Mouse (Mus musculus): ENCODE measurements around the gene Ramp1. TPM values are rescaled to one million over a fixed set of nuclear protein-coding genes. Genes with fewer than 3 reads are reported as not detected.

Gene Ramp1
- polyA plus RNA-seq, 1 experiment from 2014 or later = 9.6 TPM

DNA sequence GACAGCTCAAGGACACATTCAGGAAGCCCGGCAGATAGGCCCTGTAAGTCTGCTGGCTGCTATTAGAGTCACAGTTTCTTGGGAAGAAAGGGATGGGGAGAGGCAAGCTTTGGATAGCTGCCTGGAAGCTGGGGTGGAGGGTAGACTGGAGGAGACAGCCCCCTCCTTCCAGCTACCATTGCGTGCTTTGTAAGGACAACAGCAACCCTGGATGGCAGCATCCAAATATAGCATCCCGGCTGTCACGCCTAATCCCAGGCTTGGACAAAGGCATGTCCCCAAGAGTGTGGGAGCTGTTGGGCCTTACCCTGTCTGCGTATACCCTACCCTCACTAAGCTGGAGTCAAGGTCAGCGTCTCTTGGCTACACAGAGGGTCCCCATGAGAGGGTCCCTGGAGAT is 29.7 kb downstream of the Ramp1 start:
- ATAC-seq (no peak), DNase-seq (no peak)
- no peak overlapping the region for H3K4me2 ChIP-seq (ENCODE audit: low read depth, low read length)
- H3K36me3 ChIP-seq (replicated peaks; ENCODE audit: insufficient read depth, low read length) = no peaks in the 10 kb centered on the region
- H3K9me3 ChIP-seq (ENCODE audit: low read length) = no peaks in the 10 kb centered on the region
- WGBS (ENCODE audit: insufficient replicate concordance) = 90% methylated on average over 6 of the region's 6 CpGs
- H3K9ac ChIP-seq (replicated peaks) = no peak overlapping the region
- H3K4me3 ChIP-seq (ENCODE audit: low read depth, low read length) = no peak overlapping the region
- peaks cover 6% of the 10 kb centered on the region; the same call in 1 of the 2 replicates for H3K4me1 ChIP-seq (ENCODE audit: insufficient read depth)
- H3K27me3 ChIP-seq (ENCODE audit: insufficient read depth, low read length) = no peaks in the 10 kb centered on the region
- TF ChIP-seq CTCF (IDR thresholded peaks at IDR 0.05; ENCODE audit: low read depth) (no peak), EP300 (IDR thresholded peaks at IDR 0.05; ENCODE audit: low read depth) (no peak)
- no peak overlapping the region for H3K27ac ChIP-seq (ENCODE audit: low read depth)

DNA sequence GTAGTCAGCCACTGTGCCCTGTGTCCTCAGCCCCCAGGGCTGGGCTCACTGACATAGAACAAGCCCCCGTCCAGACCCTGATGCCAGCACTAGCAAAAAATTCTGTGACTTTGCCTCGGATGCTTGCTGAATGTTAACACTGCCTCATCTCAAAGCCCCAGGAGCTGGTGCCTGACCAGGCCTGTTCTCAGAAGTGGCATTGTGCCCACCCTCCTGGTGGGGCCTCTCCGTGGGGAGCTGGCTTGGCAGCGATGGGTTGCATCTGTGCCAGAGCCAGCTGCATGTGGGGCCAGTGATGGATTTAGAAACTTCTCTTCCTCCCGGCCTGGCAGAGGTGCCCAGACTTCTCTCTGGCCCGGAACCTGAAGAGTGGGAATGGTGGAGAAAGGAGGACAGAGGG is 30.2 kb downstream of the Ramp1 start:
- no peak for DNase-seq
- ATAC-seq = no peak
- Histone ChIP-seq H3K4me3 (ENCODE audit: low read depth, low read length) (no peak overlapping the region), H3K27ac (ENCODE audit: low read depth) (no peak overlapping the region), H3K36me3 (replicated peaks; ENCODE audit: insufficient read depth, low read length) (no peaks in the 10 kb centered on the region), H3K4me2 (ENCODE audit: low read depth, low read length) (no peak overlapping the region), H3K9me3 (ENCODE audit: low read length) (no peaks in the 10 kb centered on the region), H3K27me3 (ENCODE audit: insufficient read depth, low read length) (no peaks in the 10 kb centered on the region), H3K9ac (replicated peaks) (no peak overlapping the region), H3K4me1 (ENCODE audit: insufficient read depth) (peaks cover 6% of the 10 kb centered on the region; the same call in 1 of the 2 replicates)
- TF ChIP-seq CTCF (IDR thresholded peaks at IDR 0.05; ENCODE audit: low read depth) (no peak), EP300 (IDR thresholded peaks at IDR 0.05; ENCODE audit: low read depth) (no peak)
- WGBS (ENCODE audit: insufficient replicate concordance) = 76% methylated on average over 6 of the region's 6 CpGs

DNA sequence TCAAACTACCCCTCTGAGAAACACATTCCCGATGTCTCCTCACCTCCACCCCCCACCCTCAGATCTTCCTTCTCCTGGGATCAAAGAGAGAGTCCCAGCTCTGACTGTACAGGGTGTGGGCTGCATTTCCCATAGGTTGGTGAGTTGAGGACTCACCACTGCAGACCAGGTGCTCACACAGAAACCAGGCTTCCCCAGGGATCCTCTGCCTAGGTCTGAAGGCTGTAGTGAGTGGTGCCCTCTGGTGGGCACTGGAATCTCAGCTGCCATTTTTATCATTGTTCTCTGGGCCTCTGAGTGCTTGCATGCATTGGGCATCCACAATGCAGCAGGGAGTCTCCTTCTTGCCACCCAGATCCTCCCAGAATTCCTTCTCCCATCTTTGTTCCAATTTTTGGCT is 31.5 kb downstream of the Ramp1 start:
- no peak overlapping the region for H3K4me2 ChIP-seq (ENCODE audit: low read depth, low read length)
- peak; percentile 64 for DNase-seq
- H3K4me1 ChIP-seq (ENCODE audit: insufficient read depth) = peaks cover 8% of the 10 kb centered on the region; the same call in 1 of the 2 replicates
- H3K27me3 ChIP-seq (ENCODE audit: insufficient read depth, low read length) = no peaks in the 10 kb centered on the region
- H3K9me3 ChIP-seq (ENCODE audit: low read length) = no peaks in the 10 kb centered on the region
- H3K4me3 ChIP-seq (ENCODE audit: low read depth, low read length) = no peak overlapping the region
- H3K36me3 ChIP-seq (replicated peaks; ENCODE audit: insufficient read depth, low read length) = no peaks in the 10 kb centered on the region
- H3K27ac ChIP-seq (ENCODE audit: low read depth) = no peak overlapping the region
- H3K9ac ChIP-seq (replicated peaks) = no peak overlapping the region
- TF ChIP-seq CTCF (IDR thresholded peaks at IDR 0.05; ENCODE audit: low read depth) = peak; percentile 87
- TF ChIP-seq EP300 (IDR thresholded peaks at IDR 0.05; ENCODE audit: low read depth) = no peak
- WGBS (ENCODE audit: insufficient replicate concordance) = 69% methylated on average over 1 of the region's 1 CpGs
- ATAC-seq = peak; percentile 47; the same call in 1 of the 2 replicates

DNA sequence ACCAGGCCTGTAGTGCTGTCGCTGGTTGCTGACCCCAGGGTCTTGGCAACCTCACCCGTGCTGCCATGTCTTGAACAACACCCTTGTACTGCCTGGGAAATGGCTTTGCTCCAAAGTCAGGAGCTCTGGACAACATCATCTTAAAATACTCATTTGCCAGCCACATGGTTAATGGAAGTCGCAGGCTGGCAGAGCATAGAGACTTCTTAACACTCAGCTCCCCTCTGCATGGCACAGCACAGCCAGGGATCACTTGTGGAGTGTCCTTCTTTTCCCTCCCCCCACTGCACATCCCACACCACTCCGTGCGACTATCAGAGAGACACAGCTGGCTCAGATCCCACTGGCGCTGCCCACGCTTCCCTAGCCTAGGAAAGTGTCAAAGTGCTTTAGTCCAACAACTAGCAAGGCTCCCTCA is 32.0 kb downstream of the Ramp1 start:
- Histone ChIP-seq H3K4me3 (ENCODE audit: low read depth, low read length) (no peak overlapping the region), H3K27ac (ENCODE audit: low read depth) (no peak overlapping the region), H3K36me3 (replicated peaks; ENCODE audit: insufficient read depth, low read length) (no peaks in the 10 kb centered on the region), H3K9ac (replicated peaks) (no peak overlapping the region), H3K27me3 (ENCODE audit: insufficient read depth, low read length) (no peaks in the 10 kb centered on the region), H3K4me2 (ENCODE audit: low read depth, low read length) (no peak overlapping the region), H3K9me3 (ENCODE audit: low read length) (no peaks in the 10 kb centered on the region), H3K4me1 (ENCODE audit: insufficient read depth) (peaks cover 10% of the 10 kb centered on the region; the same call in 1 of the 2 replicates)
- TF ChIP-seq EP300 (IDR thresholded peaks at IDR 0.05; ENCODE audit: low read depth) (no peak), CTCF (IDR thresholded peaks at IDR 0.05; ENCODE audit: low read depth) (no peak)
- 68% methylated on average over 7 of the region's 7 CpGs for WGBS (ENCODE audit: insufficient replicate concordance)
- DNase-seq = no peak
- no peak for ATAC-seq

DNA sequence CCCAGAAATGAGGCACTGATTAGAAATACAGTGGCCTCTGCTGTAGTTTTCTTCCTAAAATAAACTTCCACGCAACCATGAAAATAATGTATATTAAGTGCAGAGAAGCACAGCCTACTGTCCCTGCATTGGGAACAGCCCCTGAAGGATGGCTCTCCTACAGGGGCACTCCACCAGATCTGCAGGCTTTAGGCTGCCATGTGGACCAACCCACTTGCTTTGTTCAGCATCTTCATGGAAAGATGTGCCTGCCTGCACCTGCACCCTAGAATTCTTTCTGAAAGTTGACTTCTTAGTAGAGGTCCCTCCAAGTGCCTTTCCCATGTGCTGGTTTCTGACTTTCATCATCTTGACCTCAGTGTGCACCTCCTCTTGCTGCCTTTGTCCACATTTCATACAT is 35.6 kb downstream of the Ramp1 start:
- no peaks in the 10 kb centered on the region for H3K36me3 ChIP-seq (replicated peaks; ENCODE audit: insufficient read depth, low read length)
- no peak overlapping the region for H3K27ac ChIP-seq (ENCODE audit: low read depth)
- ATAC-seq = no peak

DNA sequence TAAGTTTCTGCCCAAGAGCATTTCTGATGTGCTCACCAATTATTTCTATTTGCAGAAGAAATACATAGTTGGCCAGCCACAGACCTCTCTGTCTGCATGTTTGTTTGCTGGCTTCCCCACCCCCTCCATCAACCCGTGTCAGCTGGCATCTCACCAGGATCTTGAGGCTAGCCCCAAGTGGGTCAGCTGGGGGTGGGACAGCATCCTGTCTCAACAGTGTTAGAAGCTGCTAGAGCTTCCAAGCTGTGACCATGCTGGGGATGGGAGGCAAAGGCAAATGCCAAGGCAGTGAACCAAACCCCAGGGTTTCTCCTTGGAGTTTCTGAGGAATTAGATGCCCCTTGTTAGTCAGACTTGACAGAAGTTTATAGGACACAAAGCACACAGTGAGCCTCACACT is 36.4 kb downstream of the Ramp1 start:
- Histone ChIP-seq H3K9me3 (ENCODE audit: low read length) (no peaks in the 10 kb centered on the region), H3K9ac (replicated peaks) (no peak overlapping the region), H3K27ac (ENCODE audit: low read depth) (no peak overlapping the region; the same call in 1 of the 2 replicates), H3K27me3 (ENCODE audit: insufficient read depth, low read length) (no peaks in the 10 kb centered on the region), H3K4me3 (ENCODE audit: low read depth, low read length) (no peak overlapping the region), H3K4me2 (ENCODE audit: low read depth, low read length) (no peak overlapping the region), H3K36me3 (replicated peaks; ENCODE audit: insufficient read depth, low read length) (no peaks in the 10 kb centered on the region), H3K4me1 (ENCODE audit: insufficient read depth) (peaks cover 12% of the 10 kb centered on the region; the same call in 1 of the 2 replicates)
- no peak for ATAC-seq
- WGBS (ENCODE audit: insufficient replicate concordance) = 4% methylated on average over 1 of the region's 1 CpGs
- no peak for TF ChIP-seq CTCF (IDR thresholded peaks at IDR 0.05; ENCODE audit: low read depth)
- no peak for TF ChIP-seq EP300 (IDR thresholded peaks at IDR 0.05; ENCODE audit: low read depth)
- no peak for DNase-seq

More for the DNA sequence above, 35.6 kb downstream of the Ramp1 start:
- Histone ChIP-seq H3K9me3 (ENCODE audit: low read length) (no peaks in the 10 kb centered on the region), H3K4me2 (ENCODE audit: low read depth, low read length) (no peak overlapping the region), H3K4me1 (ENCODE audit: insufficient read depth) (peaks cover 12% of the 10 kb centered on the region; the same call in 1 of the 2 replicates), H3K9ac (replicated peaks) (no peak overlapping the region), H3K27me3 (ENCODE audit: insufficient read depth, low read length) (no peaks in the 10 kb centered on the region), H3K4me3 (ENCODE audit: low read depth, low read length) (no peak overlapping the region)
- WGBS (ENCODE audit: insufficient replicate concordance) = 91% methylated on average over 1 of the region's 1 CpGs
- TF ChIP-seq CTCF (IDR thresholded peaks at IDR 0.05; ENCODE audit: low read depth) = no peak
- TF ChIP-seq EP300 (IDR thresholded peaks at IDR 0.05; ENCODE audit: low read depth) = no peak
- no peak for DNase-seq
